Mouse (Mus musculus): ENCODE measurements around the gene Pzp. TPM values are rescaled to one million over a fixed set of nuclear protein-coding genes. Genes with fewer than 3 reads are reported as not detected.

Pzp gene
- total and polyA plus RNA-seq, 2 experiments from 2014 or later = not detected

DNA sequence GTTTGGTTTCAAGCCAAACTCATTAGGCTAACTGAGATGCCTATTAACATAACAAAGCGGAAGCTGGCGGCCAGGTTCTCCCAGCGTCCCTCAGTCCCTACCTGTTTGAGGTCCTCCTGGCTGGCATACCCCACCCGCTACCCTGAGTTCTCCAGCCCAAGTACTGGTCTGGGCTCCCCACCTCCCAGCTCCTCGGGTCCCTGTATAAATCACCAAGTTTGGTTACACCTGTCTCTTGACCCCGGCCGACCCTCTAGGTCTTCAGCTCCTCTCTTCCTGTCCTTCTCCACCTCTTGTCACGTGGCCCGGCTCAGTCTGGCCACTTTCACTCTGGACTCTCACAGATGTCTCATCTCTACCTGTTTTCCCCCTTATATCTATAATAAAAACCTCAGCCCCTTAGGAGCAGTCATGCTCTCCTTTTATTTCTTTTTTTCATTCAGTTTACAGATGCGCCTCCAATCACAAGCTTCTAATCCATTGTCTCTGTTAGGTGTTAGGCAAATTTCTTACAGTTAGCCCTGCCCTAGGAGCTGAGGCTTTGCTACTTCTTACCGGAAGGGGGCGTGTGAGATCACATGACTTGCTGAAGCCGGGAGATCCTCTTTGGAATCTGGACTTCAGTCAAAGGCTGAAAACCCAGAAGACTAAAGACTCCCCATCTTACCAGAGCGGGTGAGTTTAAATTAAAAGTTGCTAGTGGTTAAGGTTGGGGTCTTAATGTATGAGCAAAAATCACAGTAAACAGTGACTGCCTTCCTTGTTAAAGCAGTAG, 80.6 kb downstream of the Pzp start:
- Histone ChIP-seq H3K4me1 (ENCODE audit: insufficient read depth) (no peaks in the 10 kb centered on the region), H3K36me3 (ENCODE audit: insufficient read depth) (no peaks in the 10 kb centered on the region), H3K27ac (ENCODE audit: low read depth, low read length) (no peak overlapping the region), H3K9ac (no peak overlapping the region), H3K4me2 (ENCODE audit: low read depth) (peak overlapping the region; percentile 31), H3K9me3 (ENCODE audit: low read length) (no peaks in the 10 kb centered on the region), H3K4me3 (ENCODE audit: low read depth, low read length) (0 out of 2 replicates have a peak overlapping the region, but pooled peaks have one; percentile 11), H3K27me3 (ENCODE audit: insufficient read depth, low read length) (no peaks in the 10 kb centered on the region)
- ATAC-seq (peak; percentile 81), DNase-seq (peak; percentile 76)
- peak; percentile 77 for TF ChIP-seq CTCF (IDR thresholded peaks at IDR 0.05; ENCODE audit: low read depth)
- 8% methylated on average over 14 of the region's 14 CpGs for WGBS

DNA sequence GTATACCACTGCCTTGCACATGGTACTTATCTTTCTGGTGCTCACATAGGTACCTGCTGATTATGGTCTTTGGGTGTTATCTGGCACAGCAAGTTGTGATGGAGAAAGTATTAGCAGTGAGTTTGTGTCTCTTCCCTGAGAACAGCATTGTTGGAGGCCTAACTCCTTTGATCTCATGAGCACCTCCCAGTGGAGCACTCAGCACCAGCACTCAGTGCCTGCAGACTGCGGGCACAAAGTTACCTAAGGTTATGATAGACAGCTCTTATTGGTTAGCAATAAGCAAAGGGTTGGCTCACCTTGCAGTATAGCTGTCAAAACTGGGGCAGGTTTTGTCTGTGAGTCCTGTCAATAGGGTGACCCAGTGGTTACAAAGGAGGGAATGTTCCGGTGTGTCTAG, 86.3 kb downstream of the Pzp start:
- WGBS = 89% methylated on average over 2 of the region's 2 CpGs
- H3K4me2 ChIP-seq (ENCODE audit: low read depth) = no peak overlapping the region
- no peak for ATAC-seq
- H3K9ac ChIP-seq = no peak overlapping the region
- peaks cover 4% of the 10 kb centered on the region for H3K4me1 ChIP-seq (ENCODE audit: insufficient read depth)
- 0 out of 2 replicates have a peak, but pooled peaks have one; percentile 16 for TF ChIP-seq CTCF (IDR thresholded peaks at IDR 0.05; ENCODE audit: low read depth)
- H3K36me3 ChIP-seq (ENCODE audit: insufficient read depth) = peaks cover 11% of the 10 kb centered on the region
- DNase-seq = no peak
- no peaks in the 10 kb centered on the region for H3K9me3 ChIP-seq (ENCODE audit: low read length)
- H3K27ac ChIP-seq (ENCODE audit: low read depth, low read length) = no peak overlapping the region
- no peaks in the 10 kb centered on the region for H3K27me3 ChIP-seq (ENCODE audit: insufficient read depth, low read length)
- H3K4me3 ChIP-seq (ENCODE audit: low read depth, low read length) = no peak overlapping the region

DNA sequence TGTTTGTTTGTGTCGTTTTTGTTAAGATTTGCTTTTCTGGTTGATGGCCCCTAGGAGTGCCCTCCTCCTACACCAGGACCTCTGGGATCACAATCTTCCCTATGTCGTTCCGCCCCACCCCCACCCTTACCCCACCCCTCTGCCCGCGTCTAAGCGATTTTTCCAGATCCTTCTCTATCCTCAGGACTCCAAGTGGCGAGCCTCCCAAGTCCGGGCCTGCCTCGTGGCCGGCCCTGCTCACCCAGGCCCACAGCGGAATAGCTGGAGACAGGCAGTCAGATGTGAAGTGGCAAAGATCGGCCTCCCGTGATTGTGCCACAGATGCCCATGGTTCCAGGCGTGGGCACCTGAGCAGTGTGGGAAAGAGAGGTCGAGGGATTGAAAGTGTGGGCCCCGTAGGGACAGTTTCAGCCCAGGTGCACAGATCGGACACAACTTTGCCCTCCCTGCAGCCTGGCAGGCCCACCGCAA, 87.6 kb downstream of the Pzp start:
- Histone ChIP-seq H3K4me2 (ENCODE audit: low read depth) (peak overlapping the region; percentile 61), H3K9ac (peak overlapping the region; percentile 97; the same call in 1 of the 2 replicates), H3K4me1 (ENCODE audit: insufficient read depth) (peaks cover 4% of the 10 kb centered on the region), H3K36me3 (ENCODE audit: insufficient read depth) (peaks cover 24% of the 10 kb centered on the region), H3K4me3 (ENCODE audit: low read depth, low read length) (peak overlapping the region; percentile 98), H3K27me3 (ENCODE audit: insufficient read depth, low read length) (no peaks in the 10 kb centered on the region), H3K27ac (ENCODE audit: low read depth, low read length) (no peak overlapping the region), H3K9me3 (ENCODE audit: low read length) (no peaks in the 10 kb centered on the region)
- no peak for TF ChIP-seq CTCF (IDR thresholded peaks at IDR 0.05; ENCODE audit: low read depth)
- peak; percentile 37 for ATAC-seq
- no peak for DNase-seq
- 27% methylated on average over 18 of the region's 18 CpGs for WGBS

DNA sequence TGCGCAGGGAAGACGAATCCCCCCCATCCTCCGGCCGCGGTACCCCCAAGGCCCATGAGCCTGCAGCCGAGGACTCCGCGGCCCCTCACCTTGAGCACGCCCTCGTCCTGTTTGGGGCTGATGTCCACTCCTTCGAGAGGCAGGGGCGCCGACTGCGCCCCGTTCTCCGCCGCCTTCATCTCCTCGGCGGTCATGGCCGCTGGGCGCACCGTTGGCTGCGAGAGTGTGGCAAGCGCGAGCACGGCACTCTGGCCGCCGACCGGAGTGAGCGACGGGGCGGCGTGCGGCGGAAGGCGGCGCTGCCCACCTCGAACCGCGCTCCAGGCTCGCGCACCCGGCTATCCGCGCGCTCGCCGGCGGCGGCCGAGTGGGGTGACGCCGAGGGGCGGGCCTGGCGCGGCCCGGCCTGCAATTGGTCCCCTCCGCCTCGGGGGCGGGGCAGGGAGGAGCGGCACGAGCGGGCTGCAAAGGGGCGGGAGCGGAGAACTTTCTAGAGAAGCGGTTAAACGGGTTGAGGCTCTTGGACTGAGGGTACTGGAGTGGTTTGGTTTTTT, 88.1 kb downstream of the Pzp start, which contains the start of gene Fkbp4:
Fkbp4 (minus strand) TSS at position 361 of the 554 bp plus-strand sequence.
- peaks cover 4% of the 10 kb centered on the region for H3K4me1 ChIP-seq (ENCODE audit: insufficient read depth)
- WGBS = under 1% methylated on average over 66 of the region's 67 CpGs
- ATAC-seq = peak; percentile 97

DNA sequence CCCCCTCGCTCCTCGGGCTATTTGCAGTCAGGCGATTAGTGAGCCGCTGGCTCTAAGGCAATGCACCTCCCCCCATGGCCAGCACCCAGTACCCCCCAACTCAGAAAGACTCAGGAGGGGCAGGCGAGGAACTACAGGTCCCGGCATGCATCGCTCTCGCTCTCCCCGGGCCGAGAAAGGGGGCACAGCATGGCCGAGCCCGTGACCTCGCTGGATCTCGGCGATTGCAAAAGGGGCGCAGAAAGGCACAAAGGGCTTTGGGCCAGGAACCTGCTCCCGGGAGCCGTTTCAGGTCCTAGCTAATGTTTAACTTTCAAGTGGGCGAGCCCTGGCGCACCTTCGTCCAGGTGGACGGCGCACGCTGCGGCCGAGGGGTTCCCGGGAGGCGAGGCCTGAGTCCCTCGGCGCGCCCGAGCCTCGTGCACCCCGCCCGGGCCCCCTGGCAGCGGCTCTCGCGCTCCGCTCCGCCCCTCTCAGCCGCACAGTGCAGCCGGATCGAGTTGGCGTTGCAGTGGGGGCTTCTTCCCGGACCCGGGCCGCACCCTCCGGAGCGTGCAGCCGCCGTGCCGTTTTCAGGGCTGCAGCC, 88.7 kb downstream of the Pzp start:
- H3K36me3 ChIP-seq (ENCODE audit: insufficient read depth) = peaks cover 35% of the 10 kb centered on the region
- 1% methylated on average over 50 of the region's 52 CpGs for whole genome bisulfite sequencing
- peak; percentile 77 for DNase-seq

More for the DNA sequence above, 88.1 kb downstream of the Pzp start, which contains the start of gene Fkbp4:
- no peaks in the 10 kb centered on the region for H3K9me3 ChIP-seq (ENCODE audit: low read length)
- H3K4me3 ChIP-seq (ENCODE audit: low read depth, low read length) = peak within 1 kb of the TSS; percentile 98
- peak within 1 kb of the TSS; percentile 97 for H3K9ac ChIP-seq
- peak within 1 kb of the TSS; percentile 92 for H3K27ac ChIP-seq (ENCODE audit: low read depth, low read length)
- DNase-seq = peak; percentile 95
- H3K4me2 ChIP-seq (ENCODE audit: low read depth) = peak within 1 kb of the TSS; percentile 61
- H3K36me3 ChIP-seq (ENCODE audit: insufficient read depth) = peaks cover 29% of the 10 kb centered on the region
- TF ChIP-seq CTCF (IDR thresholded peaks at IDR 0.05; ENCODE audit: low read depth) = peak; percentile 38; the same call in 1 of the 2 replicates
- no peaks in the 10 kb centered on the region for H3K27me3 ChIP-seq (ENCODE audit: insufficient read depth, low read length)

DNA sequence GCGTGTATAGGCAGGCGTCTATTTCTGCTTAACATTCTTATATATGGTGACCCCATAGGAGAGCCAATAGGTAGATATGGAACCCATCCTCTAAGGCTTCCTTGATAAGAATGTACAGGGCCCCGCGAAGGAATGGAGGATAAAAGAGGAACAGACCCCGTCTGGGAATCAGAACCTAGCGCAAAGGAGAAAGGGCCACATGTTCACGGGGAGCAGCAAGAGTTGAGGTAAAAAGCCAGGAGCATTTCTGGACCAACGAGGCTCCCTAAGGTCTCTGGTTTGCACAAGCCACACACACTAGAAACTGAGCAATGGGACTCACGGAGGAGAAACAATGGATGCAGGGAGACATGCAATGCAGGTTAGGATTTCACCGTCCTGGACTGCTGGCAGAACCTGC, 89.2 kb downstream of the Pzp start:
- H3K36me3 ChIP-seq (ENCODE audit: insufficient read depth) = peaks cover 40% of the 10 kb centered on the region
- no peak for TF ChIP-seq CTCF (IDR thresholded peaks at IDR 0.05; ENCODE audit: low read depth)
- WGBS = 4% methylated on average over 10 of the region's 10 CpGs
- peak overlapping the region; percentile 61 for H3K4me2 ChIP-seq (ENCODE audit: low read depth)
- H3K27ac ChIP-seq (ENCODE audit: low read depth, low read length) = peak overlapping the region; percentile 92
- ATAC-seq = no peak; the same call in 1 of the 2 replicates
- no peaks in the 10 kb centered on the region for H3K9me3 ChIP-seq (ENCODE audit: low read length)
- peaks cover 4% of the 10 kb centered on the region for H3K4me1 ChIP-seq (ENCODE audit: insufficient read depth)
- no peak for DNase-seq
- peak overlapping the region; percentile 97 for H3K9ac ChIP-seq
- H3K27me3 ChIP-seq (ENCODE audit: insufficient read depth, low read length) = no peaks in the 10 kb centered on the region
- H3K4me3 ChIP-seq (ENCODE audit: low read depth, low read length) = peak overlapping the region; percentile 98

More for the DNA sequence above, 88.7 kb downstream of the Pzp start:
- peak overlapping the region; percentile 92 for H3K27ac ChIP-seq (ENCODE audit: low read depth, low read length)
- H3K27me3 ChIP-seq (ENCODE audit: insufficient read depth, low read length) = no peaks in the 10 kb centered on the region
- H3K9me3 ChIP-seq (ENCODE audit: low read length) = no peaks in the 10 kb centered on the region
- H3K9ac ChIP-seq = peak overlapping the region; percentile 97
- H3K4me2 ChIP-seq (ENCODE audit: low read depth) = peak overlapping the region; percentile 61
- TF ChIP-seq CTCF (IDR thresholded peaks at IDR 0.05; ENCODE audit: low read depth) = no peak
- H3K4me3 ChIP-seq (ENCODE audit: low read depth, low read length) = peak overlapping the region; percentile 98
- H3K4me1 ChIP-seq (ENCODE audit: insufficient read depth) = peaks cover 4% of the 10 kb centered on the region
- peak; percentile 73 for ATAC-seq

All from forebrain, postnatal 0 days (tissue).